Mouse (Mus musculus) thymus, adult 2 months (tissue): ENCODE data around the gene Alx3.

ENCODE experiments used
- CTCF ChIP-seq: fragments of 200-500 bp; IDR thresholded peaks from 2 replicates; pipeline ENCODE4 v1.5.1; 2012; ENCODE audit warnings: mild to moderate bottlenecking, control low read depth, low read length, moderate library complexity, borderline replicate concordance; ENCODE audit not compliant: control insufficient read depth, poor library complexity, insufficient read depth; ENCODE audit errors: extremely low read depth
- POLR2A ChIP-seq: fragments of 200-500 bp; IDR thresholded peaks from 2 replicates; pipeline ENCODE4 v1.6.1; 2012; ENCODE audit warnings: mild to moderate bottlenecking, low read length, control low read depth, moderate library complexity; ENCODE audit not compliant: control insufficient read depth, poor library complexity, insufficient read depth; ENCODE audit errors: extremely low read depth

DNA sequence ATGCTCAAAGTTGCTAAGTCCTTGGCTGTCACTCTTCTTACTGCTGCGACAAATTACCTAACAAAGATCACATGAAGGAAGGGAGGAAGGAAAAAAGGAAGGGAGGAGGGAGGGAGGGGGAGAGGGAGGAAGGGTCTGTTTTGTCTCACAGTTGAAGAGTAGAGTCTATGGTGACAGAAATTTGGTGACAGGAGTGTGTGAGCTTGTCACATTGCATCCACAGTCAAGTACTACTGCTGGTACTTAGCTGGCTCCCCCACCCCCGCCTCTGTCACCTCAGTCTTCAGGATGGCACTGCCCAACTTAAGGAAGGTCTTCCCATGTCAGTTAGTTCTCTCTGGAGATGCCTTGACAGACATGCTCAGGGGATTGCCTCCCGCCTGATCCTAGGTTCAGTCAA, 41.4 kb downstream of the Alx3 start:
- TF ChIP-seq CTCF: no peak
- no peak for TF ChIP-seq POLR2A
